Mouse (Mus musculus): ENCODE measurements around the gene Nid1.
"Not testable (repeated sequence)": the region's sequence is repeated elsewhere in the genome, so short reads cannot be mapped to it uniquely, and the experiment has no call there.

DNA sequence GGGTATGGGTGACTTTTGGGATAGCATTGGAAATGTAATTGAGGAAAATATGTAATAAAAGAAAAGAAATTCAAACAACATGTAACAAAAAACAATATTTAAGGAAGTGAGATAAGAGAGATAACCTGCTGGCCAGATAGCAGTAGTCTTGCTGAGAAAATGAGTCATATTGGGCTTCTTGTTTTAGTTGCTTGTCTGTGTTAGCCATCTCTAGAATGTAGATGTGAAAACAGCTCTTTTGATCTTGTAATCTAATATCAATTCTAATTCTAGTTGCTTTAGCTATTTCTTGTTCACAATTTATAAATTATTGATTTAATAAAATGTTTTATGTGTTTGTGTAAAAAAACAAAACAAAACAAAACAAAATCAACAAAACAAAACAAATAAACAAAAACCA, 29.9 kb downstream of the Nid1 start:
- not testable (repeated sequence) for TF ChIP-seq CTCF, POLR2A (IDR thresholded peaks at IDR 0.05; ENCODE audit: extremely low read depth, insufficient read depth, low read length)
